Mouse (Mus musculus) myocyte (in vitro differentiated cells): ENCODE results near the gene Rdh8.

Source experiments
- CEBPB ChIP-seq: IDR thresholded peaks from 2 replicates; pipeline ENCODE4 v1.6.1; 2011; ENCODE audit warnings: mild to moderate bottlenecking, moderate library complexity; ENCODE audit not compliant: poor library complexity, insufficient read depth, severe bottlenecking
- E2F4 ChIP-seq: IDR thresholded peaks from one replicate; pipeline ENCODE4 v1.6.1; 2011; ENCODE audit warnings: mild to moderate bottlenecking, control low read depth, moderate library complexity; ENCODE audit not compliant: insufficient read depth
- MAX ChIP-seq: IDR thresholded peaks from one replicate; pipeline ENCODE4 v1.6.1; 2011; ENCODE audit warnings: low read depth, mild to moderate bottlenecking, control low read depth
- MYOD1 ChIP-seq, 3 experiments: IDR thresholded peaks; one replicate each; pipeline ENCODE4 v1.6.1; 2011; ENCODE audit warnings: control low read depth in 2 of 3, low read depth in 2 of 3, mild to moderate bottlenecking in 2 of 3, moderate library complexity in 1 of 3; ENCODE audit not compliant: insufficient read length in 2 of 3, control insufficient read depth in 1 of 3
- MYOG ChIP-seq, 3 experiments: IDR thresholded peaks; one replicate each; pipeline ENCODE4 v1.6.1; 2011; ENCODE audit warnings: control low read depth in 2 of 3, low read depth in 2 of 3, mild to moderate bottlenecking in 2 of 3; ENCODE audit not compliant: insufficient read length in 2 of 3, control insufficient read depth in 1 of 3, insufficient read depth in 1 of 3
- POLR2A ChIP-seq: IDR thresholded peaks from one replicate; pipeline ENCODE4 v1.6.1; 2011; ENCODE audit warnings: low read depth, mild to moderate bottlenecking, control low read depth, moderate library complexity; ENCODE audit not compliant: insufficient read length
- POLR2AphosphoS2 ChIP-seq: IDR thresholded peaks from one replicate; pipeline ENCODE4 v1.6.1; 2011; ENCODE audit warnings: low read depth, control low read depth; ENCODE audit not compliant: insufficient read length
- REST ChIP-seq: IDR thresholded peaks from one replicate; pipeline ENCODE4 v1.6.1; 2011; ENCODE audit warnings: mild to moderate bottlenecking, control low read depth, moderate library complexity; ENCODE audit not compliant: insufficient read depth, insufficient read length
- TCF12 ChIP-seq: IDR thresholded peaks from one replicate; pipeline ENCODE4 v1.6.1; 2011; ENCODE audit warnings: mild to moderate bottlenecking, control low read depth; ENCODE audit not compliant: poor library complexity, insufficient read depth, severe bottlenecking
- TCF3 ChIP-seq: IDR thresholded peaks from one replicate; pipeline ENCODE4 v1.6.1; 2011; ENCODE audit warnings: low read depth, control low read depth; ENCODE audit not compliant: insufficient read length
- USF1 ChIP-seq: IDR thresholded peaks from one replicate; pipeline ENCODE4 v1.6.1; 2011; ENCODE audit warnings: low read depth, mild to moderate bottlenecking, control low read depth, moderate library complexity

GRCm38 (mm10) chr9:20872991-20873390 is 54.7 kb downstream of the Rdh8 start:
- no peak for TF ChIP-seq POLR2A
- no peak for TF ChIP-seq E2F4
- TF ChIP-seq MAX: no peak
- no peak for TF ChIP-seq MYOG (IDR thresholded peaks at IDR 0.05; ENCODE audit: control insufficient read depth in 1 of 3, insufficient read depth in 1 of 3, insufficient read length in 2 of 3, low read depth in 2 of 3)
- peak; percentile 4 for TF ChIP-seq POLR2AphosphoS2
- no peak for TF ChIP-seq USF1
- TF ChIP-seq CEBPB: no peak
- TF ChIP-seq TCF3: no peak
- no peak for TF ChIP-seq REST
- TF ChIP-seq TCF12: no peak
- TF ChIP-seq MYOD1 (IDR thresholded peaks at IDR 0.05; ENCODE audit: control insufficient read depth in 1 of 3, insufficient read length in 2 of 3, low read depth in 2 of 3): no peak
